Mouse (Mus musculus) common myeloid progenitor, adult 5-6 weeks (primary cell): ENCODE measurements around the gene Ptpn22. TPM values are rescaled to one million over a fixed set of nuclear protein-coding genes. Genes with fewer than 3 reads are reported as not detected.
A peak's percentile ranks its signal among the peaks of the same experiment; 100 is the strongest.

Experiments
- ATAC-seq: replicated peaks from 2 replicates; pipeline ENCODE4 v1.8.0; 2016; ENCODE audit warnings: low read depth, mild to moderate bottlenecking, moderate TSS enrichment, inconsistent platforms; ENCODE audit not compliant: poor library complexity, severe bottlenecking
- total RNA-seq: library from RNA; stranded (forward); fragments of 200-1000, 187-1606 nt; gene quantifications from 2 replicates; pipeline ENCODE4 v1.2.3, GENCODE M21; 2017

Ptpn22 gene
- total RNA-seq, 1 experiment from 2014 or later, result 27.9 TPM

GRCm38 (mm10) chr3:103857036-103857805 is 2.4 kb upstream of the Ptpn22 start:
- no peak for ATAC-seq

GRCm38 (mm10) chr3:103857977-103858563 is 1.5 kb upstream of the Ptpn22 start:
- ATAC-seq, result no peak

DNA sequence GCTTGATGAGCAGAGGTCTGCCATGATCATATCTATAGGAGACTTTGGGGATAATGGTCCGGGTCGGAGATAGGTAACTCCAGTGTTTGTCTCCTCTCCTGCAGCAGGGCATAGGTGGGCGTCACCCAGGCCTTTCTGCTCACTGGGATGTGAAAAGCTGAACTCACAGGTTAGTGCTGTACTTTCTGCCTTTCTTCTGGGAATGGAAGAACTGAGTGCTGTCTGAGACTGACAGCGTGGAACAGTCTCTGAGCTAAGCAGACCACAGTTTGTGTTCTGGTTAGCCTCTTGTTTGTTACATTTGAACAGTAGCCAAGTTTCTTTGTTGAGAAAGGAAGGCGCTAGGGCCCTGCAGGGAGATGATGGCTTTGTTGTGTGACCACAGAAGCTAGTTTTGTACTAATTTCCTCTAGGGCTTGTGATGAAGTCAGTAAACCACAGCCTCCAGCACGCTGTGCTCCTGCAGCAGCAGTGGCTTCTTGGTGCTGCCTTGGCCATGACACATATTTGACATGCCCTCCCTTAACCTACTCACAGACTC is 326 bp downstream of the Ptpn22 start:
- peak; percentile 86 for ATAC-seq

DNA sequence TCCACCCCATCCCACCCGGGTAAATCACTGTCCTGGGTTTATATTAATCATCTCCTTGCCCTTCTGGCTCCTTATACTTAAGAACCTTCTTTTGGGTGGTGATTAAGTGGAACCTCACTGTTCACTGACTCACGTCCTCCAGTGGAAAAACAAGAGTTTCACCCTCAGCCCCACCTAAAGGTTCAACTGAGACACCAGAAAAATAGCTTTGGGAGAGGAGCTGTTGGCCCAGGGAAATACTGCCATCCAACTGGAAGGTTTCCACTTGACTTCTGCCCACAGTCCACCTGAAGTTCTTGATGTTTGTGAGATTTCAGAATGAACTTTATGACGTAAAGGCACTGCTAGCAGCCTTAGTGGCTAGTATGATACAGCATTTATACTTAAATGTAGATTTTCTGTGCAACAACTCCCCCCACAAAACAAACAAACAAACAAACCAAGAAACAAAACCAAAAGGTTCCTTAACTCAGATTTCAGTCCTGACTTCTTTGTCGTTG is 3.2 kb downstream of the Ptpn22 start:
- ATAC-seq, result no peak

GRCm38 (mm10) chr3:103864200-103864599 is 4.6 kb downstream of the Ptpn22 start:
- no peak for ATAC-seq

DNA sequence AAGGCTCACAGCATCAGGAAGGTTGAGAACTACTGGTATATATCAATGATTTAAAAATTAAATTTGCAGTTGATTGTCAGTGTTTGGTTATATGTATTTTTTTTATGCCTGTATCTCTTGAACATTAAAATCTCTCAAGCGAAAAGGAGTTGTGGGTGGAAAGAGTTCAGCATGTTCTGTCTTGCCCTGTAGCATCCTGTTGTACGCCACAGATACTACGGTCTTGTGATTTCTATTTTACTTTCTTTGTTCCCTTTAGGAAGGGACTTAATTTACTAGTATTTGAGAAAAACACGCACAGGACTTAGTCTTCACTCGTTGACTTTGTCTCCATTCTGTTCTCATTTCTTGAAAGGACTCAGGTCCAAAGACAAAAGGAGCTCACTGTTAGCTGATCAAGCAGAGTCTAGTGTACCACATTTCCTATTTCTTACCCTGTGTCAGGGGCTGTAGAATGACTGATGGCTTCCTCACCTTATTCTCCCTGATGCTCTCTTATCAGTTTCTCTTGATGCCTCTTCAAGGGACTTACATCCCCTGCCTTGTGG is 7.9 kb downstream of the Ptpn22 start:
- ATAC-seq, result no peak

DNA sequence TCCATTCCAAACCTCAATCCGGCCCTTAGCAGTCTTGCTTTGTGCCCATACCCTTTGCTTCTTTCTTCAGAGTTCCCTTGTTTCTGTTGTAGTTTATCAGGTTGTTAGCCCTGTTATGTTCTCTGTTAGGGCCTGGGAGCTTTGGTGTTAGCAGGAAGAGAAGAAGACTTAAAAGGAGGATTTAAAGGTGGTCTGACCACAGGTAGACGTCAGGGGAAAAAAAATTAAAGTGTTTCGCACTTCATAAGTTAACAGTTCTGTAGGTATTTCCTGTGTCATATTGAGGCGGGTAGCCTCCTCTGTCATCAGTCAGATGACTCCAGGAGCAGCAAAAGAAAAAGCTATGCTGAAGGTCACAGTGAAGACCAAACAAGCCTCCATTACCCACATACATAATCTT is 8.4 kb downstream of the Ptpn22 start:
- ATAC-seq, result no peak

- peak; percentile 90 for ATAC-seq
Observed at GRCm38 (mm10) chr3:103872663-103873098, 13.1 kb downstream of the Ptpn22 start.

GRCm38 (mm10) chr3:103874329-103874728 is 14.7 kb downstream of the Ptpn22 start:
- no peak for ATAC-seq

GRCm38 (mm10) chr3:103885946-103886345 is 26.4 kb downstream of the Ptpn22 start:
- ATAC-seq, result no peak

DNA sequence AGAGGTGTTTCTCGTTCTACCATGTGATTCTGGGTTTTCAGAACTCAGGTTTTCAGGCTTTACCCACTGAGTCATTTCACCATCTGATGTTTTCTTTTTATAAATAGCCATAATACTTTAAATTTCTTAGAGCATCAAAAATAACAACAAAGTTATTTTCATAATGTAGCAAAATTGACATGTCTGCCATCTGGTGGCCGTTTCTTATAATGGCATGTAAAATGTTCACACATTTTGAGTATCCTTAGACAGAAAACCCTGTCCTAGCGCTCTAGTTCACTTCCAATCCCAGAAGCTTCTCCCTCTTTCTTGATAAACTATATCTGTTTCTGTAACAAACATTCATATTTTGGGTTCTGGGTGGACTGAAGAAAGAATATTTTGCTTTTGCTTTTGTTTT is 28.0 kb downstream of the Ptpn22 start:
- ATAC-seq, result peak; percentile 62; the same call in 1 of the 2 replicates

DNA sequence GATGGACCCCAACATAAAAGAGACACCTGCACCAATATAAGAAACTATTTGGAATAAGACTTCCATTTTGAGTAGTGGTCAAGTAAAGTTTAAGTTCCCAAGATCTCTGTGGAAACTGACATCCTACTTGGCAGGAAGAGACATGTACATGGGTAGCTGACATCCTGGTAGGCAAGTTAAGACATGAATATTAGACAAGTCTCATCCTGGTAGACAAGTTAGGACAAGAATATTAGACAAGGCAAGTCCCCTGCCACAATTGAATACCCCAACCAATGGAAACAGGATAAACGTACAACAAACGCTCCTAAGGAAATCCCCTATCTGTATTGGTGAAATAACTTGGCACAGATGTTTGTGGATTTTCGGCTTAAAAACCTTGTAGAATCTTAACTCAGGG is 33.8 kb downstream of the Ptpn22 start:
- ATAC-seq, result no peak

- ATAC-seq, result peak; percentile 74
Observed at GRCm38 (mm10) chr3:103904705-103905104, 45.1 kb downstream of the Ptpn22 start.

- ATAC-seq, result no peak
Observed at GRCm38 (mm10) chr3:103907335-103908030, 47.9 kb downstream of the Ptpn22 start.

- ATAC-seq, result no peak
Observed at GRCm38 (mm10) chr3:103908781-103909180, 49.2 kb downstream of the Ptpn22 start.

DNA sequence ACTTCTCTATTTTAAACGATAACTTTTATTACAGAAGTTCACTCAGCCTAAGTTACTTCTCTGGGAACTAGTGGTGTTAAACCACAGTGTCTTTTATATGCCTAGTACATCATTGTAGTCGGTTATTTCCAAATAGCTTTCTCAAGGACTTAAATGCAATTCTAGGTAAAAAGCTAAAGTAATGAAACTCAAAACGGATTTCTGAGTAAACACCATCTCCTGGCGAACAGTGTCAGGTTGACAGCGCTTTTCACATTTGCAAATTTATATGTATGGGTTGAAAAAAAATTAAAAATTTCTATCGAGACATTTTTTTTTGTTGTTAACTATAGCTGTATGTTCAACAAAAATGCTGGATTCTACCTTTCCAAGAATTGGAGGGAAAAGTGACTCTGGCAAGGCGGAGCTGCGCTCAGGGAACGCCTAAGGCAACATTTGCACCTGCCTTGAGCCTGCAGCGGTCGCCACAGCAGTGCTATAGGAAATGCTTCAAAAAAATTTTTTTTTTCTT is 53.9 kb downstream of the Ptpn22 start:
- peak; percentile 38 for ATAC-seq

DNA sequence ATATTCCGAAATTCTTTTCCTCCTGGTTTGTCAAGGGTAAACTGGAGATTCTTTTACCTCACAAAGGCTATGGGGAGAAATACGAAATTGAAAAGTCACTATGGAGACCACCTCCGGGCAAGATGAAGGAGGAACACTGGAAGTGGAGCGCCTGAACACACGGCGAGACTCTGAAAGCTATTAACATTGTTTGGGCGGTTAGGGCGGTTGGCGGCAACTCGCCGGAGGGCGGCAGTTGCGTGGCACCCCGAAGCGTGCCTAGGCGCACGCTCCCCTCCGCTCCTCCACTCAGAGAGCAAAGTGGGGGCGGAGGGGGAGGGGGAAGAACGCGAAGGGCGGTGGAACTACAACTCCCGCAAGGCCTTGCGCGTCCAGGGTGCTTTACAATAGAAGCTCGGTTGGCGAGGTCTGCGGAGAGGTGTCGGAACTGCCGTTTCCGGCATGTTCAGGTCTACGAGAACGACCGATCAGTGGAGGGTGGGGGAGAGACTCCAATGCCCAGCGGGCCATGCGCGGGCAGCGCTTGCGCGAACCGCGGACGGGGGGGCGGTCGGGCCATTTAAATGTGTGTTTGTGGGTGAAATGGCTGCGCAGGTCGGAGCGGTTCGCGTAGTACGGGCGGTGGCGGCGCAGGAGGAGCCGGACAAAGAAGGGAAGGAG is 54.5 kb downstream of the Ptpn22 start, which contains the start of gene Rsbn1:
Gene Rsbn1 (plus strand): TSS at position 111 of the 660 bp plus-strand sequence.
- ATAC-seq, result peak; percentile 92

DNA sequence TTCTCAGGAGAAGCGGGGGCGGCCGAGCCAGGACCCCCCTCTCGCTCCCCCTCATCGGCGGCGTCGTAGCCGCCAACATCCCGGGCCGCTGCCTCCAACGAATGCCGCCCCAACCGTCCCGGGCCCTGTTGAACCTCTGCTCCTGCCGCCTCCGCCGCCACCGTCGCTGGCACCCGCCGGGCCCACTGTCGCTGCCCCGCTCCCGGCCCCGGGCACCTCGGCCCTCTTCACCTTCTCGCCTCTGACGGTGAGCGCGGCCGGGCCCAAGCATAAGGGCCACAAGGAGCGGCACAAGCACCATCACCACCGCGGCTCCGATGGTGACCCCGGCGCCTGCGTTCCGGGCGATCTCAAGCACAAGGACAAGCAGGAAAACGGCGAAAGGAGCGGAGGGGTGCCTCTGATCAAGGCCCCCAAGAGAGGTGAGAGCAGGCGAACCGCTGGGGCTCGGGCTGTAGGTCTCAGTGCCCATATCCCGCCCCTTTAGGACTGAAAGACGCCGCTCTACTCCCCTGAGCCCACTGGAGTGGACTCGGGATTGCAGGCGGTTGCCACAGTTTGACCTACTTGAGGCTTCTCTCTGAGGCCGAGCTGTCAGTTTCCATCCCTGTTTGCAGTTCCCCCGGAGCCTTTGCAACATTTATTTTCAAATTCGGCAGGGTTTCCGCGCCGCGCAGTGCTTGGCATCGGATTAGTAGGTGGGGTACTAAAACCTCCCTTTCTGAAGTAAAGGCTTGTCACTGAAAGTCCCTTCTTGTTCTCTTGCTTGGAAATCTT is 55.3 kb downstream of the Ptpn22 start:
- ATAC-seq, result no peak

DNA sequence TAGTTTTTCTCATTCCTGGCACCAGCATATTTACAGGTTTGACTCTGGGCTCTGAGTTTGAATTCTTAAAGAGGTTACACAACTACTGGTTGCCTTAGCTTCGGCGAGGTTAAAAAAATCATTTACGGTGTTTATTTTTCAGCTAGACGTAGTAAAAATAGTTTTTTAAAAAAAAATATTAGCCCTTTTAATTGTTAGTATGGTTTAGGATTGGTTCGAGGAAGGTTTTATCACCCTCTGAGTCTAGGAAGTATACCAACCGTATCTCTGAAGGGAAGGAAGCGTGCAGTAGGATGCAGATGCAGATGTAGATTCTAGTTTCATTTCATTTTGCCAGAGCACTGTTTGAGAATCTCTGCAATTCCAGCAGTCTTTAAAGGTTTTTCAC is 55.9 kb downstream of the Ptpn22 start:
- ATAC-seq, result no peak
